Mouse (Mus musculus): ENCODE measurements around the gene Pdxk. TPM values are rescaled to one million over a fixed set of nuclear protein-coding genes. Genes with fewer than 3 reads are reported as not detected.
A peak's percentile ranks its signal among the peaks of the same experiment; 100 is the strongest.

The Pdxk gene
- polyA plus RNA-seq, 1 experiment from 2014 or later, result 11.8 TPM

DNA sequence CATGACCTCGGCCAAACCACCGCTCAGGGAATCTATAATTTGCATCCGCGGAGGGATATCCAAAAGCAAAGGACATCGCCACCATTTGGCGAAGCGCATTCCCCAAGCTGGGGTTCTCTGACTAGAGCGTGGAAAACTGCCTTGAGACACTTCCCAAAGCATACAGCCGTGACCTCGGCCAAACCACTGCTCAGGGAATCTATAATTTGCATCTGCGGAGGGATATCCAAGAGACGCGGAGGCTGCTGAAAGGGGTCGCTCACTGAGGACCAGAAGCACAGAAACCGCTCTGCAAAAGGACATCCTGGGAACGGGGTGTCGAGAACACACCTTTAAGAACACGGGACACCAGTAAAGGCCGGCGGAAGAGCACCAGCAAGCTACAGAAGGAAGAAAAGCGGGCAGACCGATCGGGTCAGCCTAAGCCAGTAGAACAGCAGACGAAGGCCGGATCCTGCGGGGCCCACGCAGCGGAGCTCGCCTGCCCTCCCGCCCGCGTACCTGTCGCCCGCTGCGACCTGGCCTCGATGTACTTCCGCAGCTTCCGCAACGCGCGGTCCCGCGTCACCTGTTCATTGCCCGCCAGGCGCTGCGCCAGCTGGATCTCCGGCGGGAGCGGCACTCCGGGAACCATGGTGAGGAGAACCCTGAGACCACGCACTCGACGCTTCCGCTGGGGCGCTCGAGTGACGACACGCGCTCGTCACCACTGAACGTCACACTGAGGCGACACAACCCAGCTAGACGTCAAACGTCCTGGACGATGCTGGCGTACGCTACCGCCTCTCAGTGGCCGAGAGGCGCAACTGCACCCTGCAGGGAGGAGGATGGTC lies 52.2 kb downstream of the Pdxk start, which contains the start of gene Rrp1:
TSS of gene Rrp1 (minus strand) at position 725 of the 833 bp plus-strand sequence.
- Histone ChIP-seq H3K9me3 (no peaks in the 10 kb centered on the region), H3K27ac (peak within 1 kb of the TSS; percentile 87), H3K27me3 (replicated peaks) (no peaks in the 10 kb centered on the region), H3K4me3 (replicated peaks) (peak within 1 kb of the TSS; percentile 82), H3K9ac (peak within 1 kb of the TSS; percentile 74), H3K36me3 (peaks cover 24% of the 10 kb centered on the region), H3K4me2 (peak within 1 kb of the TSS; percentile 69), H3K4me1 (peaks cover 9% of the 10 kb centered on the region)
- peak; percentile 89 for ATAC-seq (ENCODE audit: insufficient read depth, low FRiP score, low read depth)
- WGBS, result under 1% methylated on average over 70 of the region's 70 CpGs

- H3K36me3 ChIP-seq, result peaks cover 31% of the 10 kb centered on the region
- H3K27ac ChIP-seq, result peak overlapping the region; percentile 87; the same call in 1 of the 2 replicates
- WGBS, result 9% methylated on average over 8 of the region's 8 CpGs
- no peaks in the 10 kb centered on the region for H3K27me3 ChIP-seq (replicated peaks)
- H3K4me2 ChIP-seq, result peak overlapping the region; percentile 69
- peak overlapping the region; percentile 74 for H3K9ac ChIP-seq
- no peaks in the 10 kb centered on the region for H3K9me3 ChIP-seq
- no peak for ATAC-seq (ENCODE audit: insufficient read depth, low FRiP score, low read depth)
- peak overlapping the region; percentile 82 for H3K4me3 ChIP-seq (replicated peaks)
- H3K4me1 ChIP-seq, result peaks cover 9% of the 10 kb centered on the region
Observed at GRCm38 (mm10) chr10:78411851-78412250, 52.9 kb downstream of the Pdxk start.

- peaks cover 9% of the 10 kb centered on the region for H3K4me1 ChIP-seq
- WGBS, result 83% methylated on average over 9 of the region's 9 CpGs
- H3K4me2 ChIP-seq, result no peak overlapping the region
- no peak overlapping the region for H3K9ac ChIP-seq
- ATAC-seq (ENCODE audit: insufficient read depth, low FRiP score, low read depth), result no peak
- H3K9me3 ChIP-seq, result no peaks in the 10 kb centered on the region
- H3K4me3 ChIP-seq (replicated peaks), result no peak overlapping the region
- H3K27ac ChIP-seq, result no peak overlapping the region
- peaks cover 55% of the 10 kb centered on the region for H3K36me3 ChIP-seq
- no peaks in the 10 kb centered on the region for H3K27me3 ChIP-seq (replicated peaks)
Observed at GRCm38 (mm10) chr10:78409035-78409788, 55.6 kb downstream of the Pdxk start.

DNA sequence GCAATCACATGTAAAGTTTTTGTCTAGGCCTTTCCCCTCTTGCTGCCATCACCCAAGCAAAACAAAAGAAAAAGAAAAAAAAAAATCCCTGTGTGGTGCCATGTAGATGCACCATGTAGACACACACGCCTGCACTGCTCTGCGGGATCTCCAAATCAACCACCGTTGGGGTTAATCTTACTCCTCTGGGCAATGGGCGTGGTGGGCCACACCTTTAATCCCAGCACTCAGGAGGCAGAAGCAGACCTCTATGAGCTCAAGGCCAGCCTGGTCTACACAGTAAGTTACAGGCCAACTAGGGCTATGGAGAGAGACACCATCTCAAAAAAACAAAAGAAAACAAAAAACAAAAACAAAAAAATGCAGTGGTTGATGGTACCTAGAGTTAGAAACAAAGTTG lies 57.6 kb downstream of the Pdxk start:
- H3K27me3 ChIP-seq (replicated peaks), result no peaks in the 10 kb centered on the region
- peaks cover 6% of the 10 kb centered on the region; the same call in 1 of the 2 replicates for H3K4me1 ChIP-seq
- WGBS, result 83% methylated on average over 4 of the region's 4 CpGs
- no peak overlapping the region for H3K27ac ChIP-seq
- no peak for ATAC-seq (ENCODE audit: insufficient read depth, low FRiP score, low read depth)
- H3K4me3 ChIP-seq (replicated peaks), result no peak overlapping the region
- peaks cover 74% of the 10 kb centered on the region for H3K36me3 ChIP-seq
- H3K9ac ChIP-seq, result no peak overlapping the region
- H3K9me3 ChIP-seq, result no peaks in the 10 kb centered on the region
- H3K4me2 ChIP-seq, result no peak overlapping the region

GRCm38 (mm10) chr10:78406152-78406551 lies 58.6 kb downstream of the Pdxk start:
- no peak for ATAC-seq (ENCODE audit: insufficient read depth, low FRiP score, low read depth)
- Histone ChIP-seq H3K4me1 (no peaks in the 10 kb centered on the region), H3K9me3 (no peaks in the 10 kb centered on the region), H3K4me2 (no peak overlapping the region), H3K27ac (no peak overlapping the region), H3K9ac (no peak overlapping the region), H3K36me3 (peaks cover 84% of the 10 kb centered on the region), H3K4me3 (replicated peaks) (no peak overlapping the region), H3K27me3 (replicated peaks) (no peaks in the 10 kb centered on the region)
- 85% methylated on average over 6 of the region's 6 CpGs for WGBS

DNA sequence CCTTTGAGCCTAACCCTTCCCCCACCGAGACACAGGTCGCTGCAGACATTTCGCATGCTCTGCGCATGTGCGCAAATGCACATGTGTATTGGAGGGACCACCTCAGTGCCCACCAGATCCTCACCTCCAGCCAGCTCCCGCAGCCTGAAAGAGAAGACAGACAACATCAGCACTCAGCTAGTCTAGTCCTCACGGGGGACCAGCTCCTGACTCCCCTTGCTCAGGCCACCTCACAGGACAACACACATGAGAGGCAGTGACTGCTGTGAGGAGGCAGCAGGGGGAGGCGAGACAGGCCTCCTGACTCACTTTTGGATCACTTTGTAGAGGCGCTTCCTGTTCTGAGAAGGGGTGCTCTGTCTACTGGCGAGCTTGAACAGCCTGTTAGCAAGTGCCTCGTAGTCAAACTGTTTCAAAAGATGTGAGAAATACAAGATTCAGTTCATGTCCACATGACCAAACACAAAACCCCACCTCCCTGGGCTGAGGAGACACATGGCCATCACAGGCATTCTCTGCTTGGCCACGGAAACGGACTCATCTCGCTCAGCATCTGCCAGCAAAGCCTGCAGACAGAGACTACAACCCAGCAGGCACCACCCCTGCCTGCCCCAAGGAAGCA lies 62.4 kb downstream of the Pdxk start:
- no peak overlapping the region for H3K4me3 ChIP-seq (replicated peaks)
- no peak for ATAC-seq (ENCODE audit: insufficient read depth, low FRiP score, low read depth)
- H3K9me3 ChIP-seq, result no peaks in the 10 kb centered on the region
- H3K4me2 ChIP-seq, result no peak overlapping the region
- no peak overlapping the region for H3K9ac ChIP-seq
- no peak overlapping the region for H3K27ac ChIP-seq
- H3K27me3 ChIP-seq (replicated peaks), result no peaks in the 10 kb centered on the region
- no peaks in the 10 kb centered on the region for H3K4me1 ChIP-seq
- WGBS, result 92% methylated on average over 14 of the region's 14 CpGs
- H3K36me3 ChIP-seq, result peaks cover 75% of the 10 kb centered on the region

DNA sequence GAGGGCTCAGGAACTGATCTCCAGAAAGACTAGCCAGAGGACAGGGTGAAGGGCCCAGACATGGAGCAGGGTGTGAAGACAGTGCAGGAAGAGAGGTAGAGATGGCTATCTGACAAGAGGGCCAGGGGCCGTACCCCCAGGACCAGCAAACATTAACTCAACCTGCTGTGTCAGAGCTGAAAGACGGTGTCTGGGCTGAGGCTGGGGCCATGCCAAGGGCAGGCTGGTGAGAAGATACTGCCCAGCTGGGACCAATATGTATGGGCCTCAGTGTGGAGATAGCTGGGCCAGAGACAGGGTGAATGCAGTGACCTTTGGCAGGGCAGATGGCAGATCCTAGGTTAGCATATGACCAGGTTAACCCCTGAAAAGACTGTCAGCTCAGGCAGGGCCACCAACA lies 63.6 kb downstream of the Pdxk start:
- Histone ChIP-seq H3K36me3 (peaks cover 62% of the 10 kb centered on the region), H3K9me3 (no peaks in the 10 kb centered on the region), H3K27me3 (replicated peaks) (no peaks in the 10 kb centered on the region), H3K27ac (no peak overlapping the region), H3K9ac (no peak overlapping the region), H3K4me3 (replicated peaks) (no peak overlapping the region), H3K4me2 (no peak overlapping the region), H3K4me1 (0 out of 2 replicates have a peak, but pooled peaks cover 2% of the 10 kb centered on the region)
- 85% methylated on average over 2 of the region's 2 CpGs for whole genome bisulfite sequencing
- ATAC-seq (ENCODE audit: insufficient read depth, low FRiP score, low read depth), result no peak

DNA sequence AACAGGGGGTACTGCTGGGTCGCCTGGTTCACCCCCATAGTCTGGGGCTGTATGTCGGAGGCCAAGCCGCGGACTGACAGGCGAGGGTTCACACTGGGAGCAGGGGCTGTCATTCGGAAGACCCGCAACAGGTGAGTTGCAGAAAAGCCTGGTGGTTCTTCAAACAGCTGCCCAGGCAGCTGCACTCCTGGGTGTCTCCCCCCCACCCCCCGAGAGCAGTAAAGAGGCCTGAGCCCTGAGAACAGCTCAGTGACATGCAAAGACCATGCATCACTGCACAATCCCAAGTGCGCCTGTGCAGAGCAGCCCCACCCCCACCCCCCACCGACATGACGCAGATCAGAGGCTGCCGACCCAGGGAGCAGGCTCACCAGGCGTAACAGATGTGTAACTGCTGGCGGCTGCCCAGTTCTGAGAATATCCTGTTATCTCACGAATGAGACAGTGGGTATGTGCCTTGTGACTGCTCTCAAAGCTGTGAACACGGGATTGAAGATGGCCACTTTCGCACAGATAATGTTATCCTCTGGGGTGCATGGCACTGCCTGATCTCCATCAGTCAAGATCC lies 65.6 kb downstream of the Pdxk start:
- no peak overlapping the region for H3K4me2 ChIP-seq
- no peak overlapping the region for H3K4me3 ChIP-seq (replicated peaks)
- WGBS, result 46% methylated on average over 17 of the region's 17 CpGs
- H3K9ac ChIP-seq, result no peak overlapping the region
- H3K36me3 ChIP-seq, result peaks cover 45% of the 10 kb centered on the region
- H3K27ac ChIP-seq, result no peak overlapping the region
- 0 out of 2 replicates have a peak, but pooled peaks cover 2% of the 10 kb centered on the region for H3K4me1 ChIP-seq
- no peaks in the 10 kb centered on the region for H3K9me3 ChIP-seq
- peak; percentile 7; the same call in 1 of the 2 replicates for ATAC-seq (ENCODE audit: insufficient read depth, low FRiP score, low read depth)
- H3K27me3 ChIP-seq (replicated peaks), result no peaks in the 10 kb centered on the region

DNA sequence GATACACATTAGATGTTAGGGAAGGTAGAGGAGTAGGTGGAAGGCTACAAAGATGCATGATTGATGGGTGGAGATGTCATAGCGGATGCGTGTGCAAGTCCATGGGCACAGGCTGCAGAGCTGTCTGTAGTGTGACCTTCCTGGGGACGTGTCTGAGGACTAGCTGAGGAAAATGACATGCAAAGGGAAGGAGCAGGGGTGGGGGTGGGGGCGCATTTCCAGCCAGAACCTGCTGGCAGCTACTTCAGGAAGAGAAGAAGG lies 68.2 kb downstream of the Pdxk start:
- H3K27ac ChIP-seq, result no peak overlapping the region
- H3K36me3 ChIP-seq, result peaks cover 21% of the 10 kb centered on the region
- H3K4me1 ChIP-seq, result 0 out of 2 replicates have a peak, but pooled peaks cover 2% of the 10 kb centered on the region
- 63% methylated on average over 4 of the region's 4 CpGs for WGBS
- no peaks in the 10 kb centered on the region for H3K9me3 ChIP-seq
- no peak overlapping the region for H3K9ac ChIP-seq
- H3K27me3 ChIP-seq (replicated peaks), result peaks cover 5% of the 10 kb centered on the region; the same call in 1 of the 2 replicates
- ATAC-seq (ENCODE audit: insufficient read depth, low FRiP score, low read depth), result no peak
- no peak overlapping the region for H3K4me3 ChIP-seq (replicated peaks)
- H3K4me2 ChIP-seq, result no peak overlapping the region

GRCm38 (mm10) chr10:78395819-78396624 lies 68.8 kb downstream of the Pdxk start:
- Histone ChIP-seq H3K4me2 (no peak overlapping the region), H3K27ac (no peak overlapping the region)

GRCm38 (mm10) chr10:78395377-78395776 lies 69.4 kb downstream of the Pdxk start:
- H3K36me3 ChIP-seq, result peaks cover 9% of the 10 kb centered on the region
- no peak overlapping the region for H3K4me2 ChIP-seq
- no peak overlapping the region for H3K9ac ChIP-seq
- 81% methylated on average over 3 of the region's 3 CpGs for WGBS
- no peaks in the 10 kb centered on the region for H3K9me3 ChIP-seq
- H3K27ac ChIP-seq, result no peak overlapping the region
- no peak overlapping the region for H3K4me3 ChIP-seq (replicated peaks)
- 0 out of 2 replicates have a peak, but pooled peaks cover 2% of the 10 kb centered on the region for H3K4me1 ChIP-seq
- no peak for ATAC-seq (ENCODE audit: insufficient read depth, low FRiP score, low read depth)
- H3K27me3 ChIP-seq (replicated peaks), result peaks cover 17% of the 10 kb centered on the region

More at GRCm38 (mm10) chr10:78395819-78396624, 68.8 kb downstream of the Pdxk start:
- 0 out of 2 replicates have a peak, but pooled peaks cover 2% of the 10 kb centered on the region for H3K4me1 ChIP-seq
- H3K27me3 ChIP-seq (replicated peaks), result peaks cover 10% of the 10 kb centered on the region; the same call in 1 of the 2 replicates
- peaks cover 16% of the 10 kb centered on the region for H3K36me3 ChIP-seq
- ATAC-seq (ENCODE audit: insufficient read depth, low FRiP score, low read depth), result no peak
- no peak overlapping the region for H3K9ac ChIP-seq
- no peaks in the 10 kb centered on the region for H3K9me3 ChIP-seq
- WGBS, result 11% methylated on average over 17 of the region's 17 CpGs
- no peak overlapping the region for H3K4me3 ChIP-seq (replicated peaks)
